Mouse (Mus musculus): ENCODE data around the gene Fermt1.

- TF ChIP-seq CTCF (IDR thresholded peaks at IDR 0.05; ENCODE audit: low read depth, low read length) (no peak), POLR2A (IDR thresholded peaks at IDR 0.05; ENCODE audit: insufficient read depth, low read length) (no peak)
Measured at GRCm38 (mm10) chr2:132923290-132924085, 22.2 kb downstream of the Fermt1 start.

Measured in ES-Bruce4 (cell line).